Mouse (Mus musculus): ENCODE data around the gene Slc22a14.

The Slc22a14 gene

DNA sequence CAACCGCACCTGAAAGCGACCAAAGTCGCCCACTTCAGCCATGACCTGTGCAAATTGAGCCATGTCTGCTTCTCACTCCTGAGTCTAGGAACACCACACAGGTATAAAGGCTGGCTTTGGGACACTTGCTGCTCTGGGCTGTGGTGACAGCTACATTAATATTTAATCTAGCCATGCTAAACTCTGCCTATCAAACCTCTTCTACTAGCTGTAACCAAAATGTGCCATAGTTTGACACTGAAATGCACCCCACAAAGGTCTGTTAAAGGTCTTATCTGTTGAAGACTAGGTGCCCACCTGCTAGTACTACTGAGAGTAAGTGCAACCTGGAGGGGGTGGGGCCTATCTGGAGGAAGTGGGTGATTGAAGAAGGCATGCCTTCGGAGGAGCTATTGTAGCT, 156.4 kb downstream of the Slc22a14 start, which contains the start of gene Slc22a13:
Gene Slc22a13 (minus strand): TSS at position 101 of the 400 bp plus-strand sequence.
- in situ Hi-C loops (cut with MboI; ENCODE audit: low sequenced_read_pairs), result no loop called here

DNA sequence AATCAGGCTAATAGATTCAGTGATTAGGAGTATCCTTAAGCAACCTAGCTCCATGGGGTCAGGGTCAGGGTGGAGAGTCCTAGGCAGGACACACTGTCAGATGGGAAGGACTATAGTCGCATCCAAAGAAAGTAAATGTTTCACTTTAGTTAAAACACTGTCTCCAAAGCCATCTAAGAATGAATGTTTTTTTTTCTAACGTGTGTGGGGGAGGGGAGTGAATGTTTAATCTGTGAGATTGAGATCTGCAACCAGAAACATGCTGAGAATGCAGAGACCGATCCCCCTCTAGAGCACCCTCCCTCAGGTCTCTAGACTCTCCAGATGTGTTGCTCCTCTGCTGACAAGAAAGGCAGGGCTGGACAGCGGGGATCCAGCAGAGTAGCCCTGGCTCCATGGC, 158.2 kb downstream of the Slc22a14 start:
- in situ Hi-C loops (cut with MboI; ENCODE audit: low sequenced_read_pairs), result no loop called here

DNA sequence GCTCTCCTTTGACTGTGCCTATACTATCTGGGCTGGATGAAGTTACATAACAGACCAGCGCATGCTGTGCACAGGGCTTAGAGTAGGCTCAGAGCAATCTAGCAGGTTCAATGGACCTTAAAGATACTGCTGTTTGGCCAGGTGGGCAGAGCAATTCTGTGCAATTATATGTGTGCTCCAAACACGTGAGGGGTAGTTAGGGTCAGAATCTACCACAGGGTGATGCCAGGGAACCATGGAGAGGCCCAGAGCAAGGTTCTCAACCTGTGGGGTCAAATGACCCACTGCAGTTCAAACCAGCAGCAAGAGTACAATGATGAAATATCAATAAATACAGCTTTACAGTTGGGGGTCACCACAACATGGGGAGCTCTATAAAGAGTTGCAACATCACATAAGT, 158.7 kb downstream of the Slc22a14 start:
- in situ Hi-C loops (cut with MboI; ENCODE audit: low sequenced_read_pairs), result no loop called here

DNA sequence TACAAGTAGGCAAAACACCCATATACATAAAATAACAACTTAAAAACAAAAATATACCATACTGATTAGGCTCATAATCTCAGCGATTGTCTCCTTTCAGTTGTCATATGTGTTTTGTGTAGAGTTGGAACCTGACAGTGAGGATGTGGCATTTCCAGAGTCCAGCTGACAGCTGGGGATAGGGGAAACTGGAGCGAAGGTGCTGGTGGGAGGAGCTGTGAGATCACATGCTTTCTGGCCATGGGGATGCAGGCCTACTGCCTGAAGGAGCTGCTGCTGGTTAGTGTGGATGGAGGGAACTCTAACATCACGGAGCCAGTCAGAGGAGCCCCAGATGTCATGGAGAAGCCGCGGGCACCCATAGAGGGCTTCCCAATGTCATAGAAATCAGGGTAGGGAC, 159.6 kb downstream of the Slc22a14 start:
- in situ Hi-C loops (cut with MboI; ENCODE audit: low sequenced_read_pairs), result no loop called here

DNA sequence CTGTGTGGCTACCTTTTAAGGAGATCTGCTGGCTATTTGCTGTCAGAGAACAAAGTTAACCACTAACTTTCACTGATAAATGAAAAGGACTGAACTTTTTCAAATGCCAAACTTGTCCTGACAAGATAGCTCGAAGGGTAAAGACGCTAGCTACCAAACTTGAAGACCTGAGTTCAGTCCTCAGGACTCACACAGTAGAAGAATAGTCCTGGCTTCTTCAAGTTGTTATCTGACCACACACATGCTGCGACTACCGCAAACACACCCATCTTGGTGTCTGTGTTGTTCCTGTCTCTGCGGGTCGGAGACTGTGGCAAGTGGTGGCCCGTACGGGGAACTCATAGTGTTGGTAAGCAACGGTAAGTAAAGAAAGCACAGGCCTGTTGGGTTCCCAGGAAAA, 161.7 kb downstream of the Slc22a14 start:
- in situ Hi-C loops (cut with MboI; ENCODE audit: low sequenced_read_pairs), result no loop called here

DNA sequence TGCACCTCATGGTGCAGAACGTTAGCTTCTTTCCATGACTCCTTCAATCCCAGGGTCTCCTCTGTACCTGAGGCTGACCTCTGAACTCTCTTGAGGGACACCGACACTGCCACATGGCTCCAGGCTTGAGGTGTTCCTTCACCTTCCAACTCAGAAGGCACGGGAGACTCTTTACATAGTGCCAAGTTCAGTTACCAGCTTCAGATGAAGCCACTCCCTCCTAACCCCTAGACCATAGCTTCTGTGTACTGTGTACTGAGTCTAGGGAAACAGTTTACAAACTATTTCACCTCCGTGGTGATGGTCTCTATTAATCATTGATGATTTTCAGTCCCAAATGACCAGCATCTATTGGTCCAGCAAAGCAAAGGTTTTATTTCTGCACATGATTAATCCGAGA, 163.7 kb downstream of the Slc22a14 start:
- in situ Hi-C loops (cut with MboI; ENCODE audit: low sequenced_read_pairs), result no loop called here

DNA sequence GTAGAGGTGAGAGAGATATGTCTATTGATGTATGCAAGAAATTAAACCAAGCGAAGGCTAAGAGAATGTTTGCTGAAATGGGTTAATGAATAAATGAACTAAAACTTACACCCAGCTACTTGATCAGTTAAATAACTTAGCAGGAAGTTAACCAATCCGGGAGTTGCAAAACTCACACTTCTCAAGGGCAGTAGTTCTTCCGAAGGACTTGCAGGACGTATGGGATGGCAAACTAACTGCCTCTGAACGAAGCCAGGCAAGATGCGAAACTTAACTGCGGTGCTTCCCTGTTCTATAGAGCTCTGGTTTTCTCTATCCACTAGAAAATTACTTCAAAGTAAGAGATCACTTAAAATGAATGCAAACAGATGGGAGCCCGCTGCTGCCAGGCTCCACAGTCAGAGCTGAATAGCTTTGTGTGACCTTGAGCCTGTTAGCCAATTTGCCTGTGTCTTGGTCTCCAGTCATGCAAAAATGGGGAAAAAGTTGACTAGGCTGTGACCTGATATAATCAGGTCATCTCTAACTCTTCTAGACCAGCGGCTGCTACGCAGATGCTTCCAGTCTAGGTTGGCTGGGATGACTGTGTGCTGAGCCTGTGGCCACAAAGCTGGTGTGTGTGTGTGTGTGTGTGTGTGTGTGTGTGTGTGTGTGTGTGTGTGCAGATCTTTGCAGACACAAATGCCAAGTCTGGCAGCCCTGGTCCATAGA, 166.0 kb downstream of the Slc22a14 start:
- in situ Hi-C loops (cut with MboI; ENCODE audit: low sequenced_read_pairs), result no loop called here

DNA sequence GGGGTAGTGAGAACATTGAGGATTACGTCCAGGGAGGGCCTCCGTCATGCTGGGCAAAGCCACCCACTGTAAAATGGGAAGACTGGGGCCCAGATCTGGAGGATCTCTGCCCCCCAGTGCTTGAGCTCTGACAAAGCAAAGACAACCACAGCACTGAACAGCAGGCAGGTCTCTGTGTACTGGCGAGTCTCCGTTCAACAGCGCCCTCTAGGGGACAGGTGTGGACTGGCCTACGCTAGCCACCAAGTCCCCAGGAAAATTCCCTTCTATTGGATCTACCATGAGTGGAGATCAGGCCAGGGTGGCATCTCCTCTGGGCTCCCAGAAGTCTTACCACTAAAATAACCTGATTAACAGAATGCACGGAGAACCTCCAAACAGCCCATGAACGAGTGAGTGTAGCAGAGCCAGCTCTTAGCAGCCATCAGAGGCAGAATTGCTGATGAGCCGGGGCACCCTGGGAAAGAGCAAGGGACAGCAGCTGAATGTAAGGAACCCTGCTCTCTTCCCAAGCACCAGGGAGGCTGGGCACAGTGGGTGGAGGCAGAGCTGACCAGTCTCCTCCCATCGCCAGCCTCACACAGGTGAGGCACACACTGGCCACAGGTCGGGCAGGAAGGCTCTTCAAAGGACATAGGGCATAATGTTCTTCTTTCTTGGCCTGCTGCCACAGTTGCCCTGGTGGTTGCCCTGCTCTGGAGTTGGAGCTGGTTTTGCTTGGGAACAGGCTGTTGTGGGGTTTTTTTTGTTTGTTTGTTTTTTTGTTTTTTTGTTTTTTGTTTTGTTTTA, 173.0 kb downstream of the Slc22a14 start:
- in situ Hi-C loops (cut with MboI; ENCODE audit: low sequenced_read_pairs), result no loop called here

DNA sequence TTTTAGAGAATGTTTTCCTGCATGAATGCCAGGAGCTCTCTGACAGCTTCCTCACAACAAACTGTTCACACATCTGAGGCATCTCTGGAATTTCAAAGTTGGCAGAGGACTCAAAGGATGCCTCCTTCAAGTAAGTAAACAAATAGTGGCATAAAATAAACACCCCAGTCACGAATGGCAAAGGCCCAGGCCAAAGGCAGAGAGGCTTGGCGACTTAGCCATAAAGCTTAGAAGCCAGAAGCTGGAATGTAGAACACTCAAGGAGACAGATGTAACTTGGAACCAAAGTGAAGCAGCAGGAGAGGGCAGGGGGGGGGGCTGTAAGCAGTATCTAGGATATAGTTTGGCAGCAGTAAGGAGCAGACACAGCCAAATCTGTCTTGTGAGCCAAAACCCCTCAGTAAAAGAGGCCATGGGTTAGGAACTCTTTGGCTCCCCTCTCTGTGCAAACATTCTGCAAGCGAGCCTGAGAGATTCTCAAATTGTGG, 184.1 kb downstream of the Slc22a14 start:
- in situ Hi-C loops (cut with MboI; ENCODE audit: low sequenced_read_pairs), result no loop called here

DNA sequence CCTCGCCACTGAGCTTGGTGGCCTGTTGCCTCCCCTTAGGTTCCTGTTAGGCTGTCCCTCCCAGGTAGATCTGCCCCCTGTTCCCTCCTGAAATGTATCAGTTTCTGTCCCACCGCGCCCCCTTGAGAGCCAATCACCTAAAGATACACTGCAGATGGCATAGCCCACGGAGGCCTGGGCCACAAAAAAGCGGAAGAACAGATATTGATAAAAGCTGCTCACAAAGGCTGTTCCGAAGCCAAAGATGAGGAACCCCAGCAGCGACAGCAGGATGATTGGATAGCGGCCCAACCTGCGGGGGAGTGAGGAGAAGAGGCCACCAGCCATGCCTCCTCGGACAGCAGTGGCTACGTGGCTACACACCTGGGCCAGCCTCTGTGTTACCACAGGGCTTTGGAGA, 186.1 kb downstream of the Slc22a14 start:
- in situ Hi-C loops (cut with MboI; ENCODE audit: low sequenced_read_pairs), result no loop called here

DNA sequence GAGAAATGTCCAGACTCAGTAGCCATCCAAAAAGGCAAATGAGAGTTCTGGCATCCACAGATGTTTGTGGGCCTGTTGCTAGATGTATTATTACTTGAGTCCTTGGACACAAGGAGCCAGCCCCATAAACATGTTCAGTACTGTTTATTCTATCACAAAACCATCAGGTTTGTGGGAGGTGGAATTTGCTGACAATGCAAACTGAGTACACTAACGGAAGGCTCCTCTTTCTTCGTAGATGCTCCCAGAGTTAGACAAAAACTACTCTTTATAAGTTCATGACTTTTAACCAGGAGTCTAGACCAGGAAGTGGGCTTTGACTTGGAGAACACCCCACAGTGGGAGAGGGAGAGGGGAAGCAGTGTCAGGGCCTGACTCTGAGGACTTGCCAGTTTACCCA, 197.7 kb downstream of the Slc22a14 start:
- in situ Hi-C loops (cut with MboI; ENCODE audit: low sequenced_read_pairs), result no loop called here

DNA sequence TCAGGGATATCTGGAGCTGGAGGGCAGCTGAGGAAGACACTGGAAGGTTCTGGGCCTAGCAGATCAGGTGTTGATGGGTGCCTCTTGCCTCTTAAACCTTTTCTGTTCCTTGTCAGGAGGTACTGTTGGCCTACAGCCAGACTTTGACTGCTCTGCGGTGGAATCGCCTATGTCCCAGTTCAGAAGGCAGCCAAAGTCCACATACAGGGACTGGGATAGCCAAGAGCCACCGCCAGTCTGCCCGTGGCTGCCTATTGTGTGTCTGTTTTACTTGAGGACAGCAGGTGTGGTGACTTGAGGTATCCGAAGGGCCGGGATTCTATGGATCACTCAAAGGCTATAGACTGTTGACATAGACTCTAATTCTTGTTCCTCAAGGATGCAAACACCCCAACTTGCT, 199.8 kb downstream of the Slc22a14 start:
- in situ Hi-C loops (cut with MboI; ENCODE audit: low sequenced_read_pairs), result no loop called here

DNA sequence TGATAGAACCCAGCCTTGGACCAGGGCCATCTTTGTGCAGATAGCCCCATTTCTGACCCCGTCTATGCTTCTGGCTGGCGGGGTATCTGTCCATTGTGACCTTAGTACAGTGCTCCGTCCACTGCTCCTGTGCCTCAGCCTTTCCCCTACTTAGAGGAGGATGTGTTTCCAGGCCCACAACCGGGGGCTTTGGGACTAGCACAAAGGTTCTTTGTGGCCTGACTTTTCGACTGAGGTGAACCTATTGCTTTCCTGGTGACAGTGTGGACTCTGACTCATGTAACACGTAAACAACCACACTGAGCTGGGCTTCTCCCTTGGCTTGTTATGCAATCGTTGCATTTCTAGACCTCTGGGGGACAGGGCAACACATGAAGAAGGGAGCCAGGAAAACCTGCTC, 200.6 kb downstream of the Slc22a14 start:
- in situ Hi-C loops (cut with MboI; ENCODE audit: low sequenced_read_pairs), result no loop called here

DNA sequence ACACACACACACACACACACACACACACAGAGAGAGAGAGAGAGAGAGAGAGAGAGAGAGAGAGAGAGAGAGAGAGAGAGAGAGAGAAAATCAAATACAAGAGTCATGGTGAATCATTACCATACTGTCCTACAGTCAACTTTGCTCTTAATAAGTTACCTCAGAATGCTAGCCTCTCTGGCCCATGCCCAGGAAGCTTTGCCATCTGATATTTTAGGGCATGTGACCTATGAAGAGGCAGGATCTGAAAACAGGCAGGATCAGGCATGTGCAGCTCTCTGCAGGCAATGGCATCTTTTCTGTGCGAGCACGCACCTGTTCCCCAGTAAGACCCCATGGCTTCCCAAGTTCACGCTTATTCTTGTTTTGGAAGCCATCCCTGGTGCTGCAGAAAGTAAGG, 204.7 kb downstream of the Slc22a14 start:
- in situ Hi-C loops (cut with MboI; ENCODE audit: low sequenced_read_pairs), result no loop called here

DNA sequence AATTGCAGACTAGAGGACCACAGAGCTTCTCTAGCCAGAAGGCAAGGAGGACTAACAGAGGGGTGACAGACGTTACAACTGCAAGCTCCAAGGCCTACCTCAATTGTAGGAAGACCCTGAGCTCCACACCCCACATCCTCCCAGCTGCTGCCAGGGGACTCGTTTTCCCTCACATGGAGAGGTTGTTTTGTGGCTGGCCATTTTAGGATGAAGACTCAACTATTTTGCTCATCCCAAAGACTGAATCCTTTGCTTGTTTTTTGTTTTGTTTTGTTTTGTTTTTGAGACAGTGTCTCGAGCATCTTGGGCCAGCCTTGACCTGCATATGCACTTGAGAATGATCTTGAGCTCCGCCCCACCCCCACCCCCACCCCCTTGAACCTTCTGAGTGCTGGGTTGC, 206.5 kb downstream of the Slc22a14 start, which contains the start of gene Gm47289:
Gene Gm47289 (plus strand): TSS at position 301 of the 400 bp plus-strand sequence.
- in situ Hi-C loops (cut with MboI; ENCODE audit: low sequenced_read_pairs), result no loop called here

DNA sequence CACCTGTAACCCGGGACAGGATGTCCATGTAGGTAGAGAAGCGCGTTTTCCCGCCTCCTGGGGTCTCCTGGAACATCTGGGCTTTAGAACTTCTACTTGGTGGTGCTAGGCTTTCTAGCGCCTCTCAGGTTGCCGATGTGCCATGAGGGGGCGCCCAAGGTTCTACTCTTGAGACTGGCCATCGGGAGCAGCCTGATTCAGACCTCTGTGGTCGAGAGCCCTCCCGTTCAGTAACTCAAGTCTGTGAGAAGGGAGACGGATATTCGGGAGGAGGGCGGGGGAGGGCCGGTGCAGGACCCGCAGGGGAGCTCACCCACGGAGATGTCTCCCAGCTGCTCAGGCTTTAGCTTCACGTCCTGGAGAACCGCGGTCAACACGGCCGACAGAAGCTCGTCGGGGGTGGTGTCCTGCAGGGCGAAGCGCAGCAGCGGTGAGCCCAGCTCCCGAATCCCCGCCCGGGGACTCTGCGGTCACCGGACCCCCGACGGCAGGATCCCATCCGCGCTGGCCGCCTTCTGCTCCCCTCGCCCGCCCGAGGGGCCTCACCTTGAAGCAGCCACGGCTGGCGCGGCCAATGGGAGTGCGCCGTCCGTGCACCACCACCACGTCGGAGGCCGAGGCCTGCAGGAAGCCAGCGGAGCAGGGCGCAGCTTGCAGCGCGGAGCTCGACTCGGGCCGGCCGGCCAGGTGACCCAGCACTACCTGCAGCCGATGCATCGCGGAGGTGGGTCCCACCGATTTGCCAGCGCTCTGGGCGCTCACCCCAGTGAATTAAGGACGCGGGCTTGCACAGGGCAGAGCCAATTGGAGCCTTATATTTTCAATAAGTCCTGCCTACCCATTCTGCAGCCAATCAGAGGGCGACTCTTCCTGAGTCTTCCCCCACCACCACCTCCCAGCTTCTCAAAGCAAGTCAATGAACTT, 208.8 kb downstream of the Slc22a14 start, which contains the start of gene Acaa1b:
Gene Acaa1b (minus strand): TSS at position 816 of the 924 bp plus-strand sequence.
- in situ Hi-C loops (cut with MboI; ENCODE audit: low sequenced_read_pairs), result no loop called here

DNA sequence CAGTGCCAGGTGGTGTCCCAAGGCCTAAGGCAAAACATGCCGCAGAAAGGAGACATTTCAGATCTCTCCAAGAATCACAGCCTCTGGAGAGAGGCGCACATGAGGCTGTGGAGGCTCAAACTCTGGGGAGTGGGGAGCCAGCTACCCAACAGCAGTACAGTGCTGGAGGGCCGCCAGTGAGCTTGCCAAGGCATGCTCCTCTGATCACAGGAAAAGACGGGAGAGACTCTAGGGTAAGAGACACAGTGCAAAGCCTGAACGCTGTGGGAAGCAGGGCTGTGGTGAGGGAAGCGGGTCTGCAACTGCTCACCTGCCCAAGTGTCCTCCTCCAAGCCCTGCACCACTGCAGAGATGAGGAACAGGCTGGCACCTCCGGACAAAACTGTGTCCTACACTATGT, 209.5 kb downstream of the Slc22a14 start:
- in situ Hi-C loops (cut with MboI; ENCODE audit: low sequenced_read_pairs), result no loop called here

DNA sequence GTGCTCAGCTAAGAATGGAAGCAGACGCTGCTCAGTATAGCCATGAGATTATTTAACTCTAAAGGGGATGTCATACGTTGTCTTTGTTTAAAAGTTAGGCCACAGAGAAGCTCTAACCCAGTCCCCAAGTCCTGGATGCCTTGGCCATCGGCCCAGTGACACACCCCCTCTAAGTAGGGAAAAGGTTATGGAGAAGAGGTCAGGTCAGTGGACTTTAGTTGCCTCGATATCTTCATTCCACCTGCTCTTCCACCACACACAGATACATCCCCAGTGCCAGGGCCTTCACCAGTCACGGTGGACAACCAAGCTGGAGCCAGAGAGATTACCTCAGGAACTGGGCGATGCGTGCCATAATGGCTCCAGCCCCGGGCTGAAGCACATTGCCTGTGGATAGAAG, 209.9 kb downstream of the Slc22a14 start:
- in situ Hi-C loops (cut with MboI; ENCODE audit: low sequenced_read_pairs), result no loop called here

DNA sequence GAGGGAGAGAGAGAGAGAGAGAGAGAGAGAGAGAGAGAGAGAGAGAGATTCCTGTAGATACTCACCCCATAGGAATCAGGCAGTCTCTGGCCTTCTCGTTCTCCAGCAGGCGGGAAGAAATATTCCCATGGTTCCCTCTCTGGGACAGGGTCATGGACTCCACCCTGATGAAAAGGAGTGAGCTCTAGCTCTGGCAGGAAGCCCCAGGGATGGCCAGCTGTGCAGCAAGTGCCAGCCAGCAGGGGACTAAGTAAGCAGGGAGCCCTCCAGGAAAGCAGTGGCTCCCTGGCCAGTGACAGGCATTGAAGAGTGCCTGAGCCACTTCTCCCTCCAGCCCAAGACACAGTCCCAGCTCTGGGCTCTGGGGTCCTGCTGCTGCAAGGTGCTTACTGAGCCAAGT, 213.6 kb downstream of the Slc22a14 start:
- in situ Hi-C loops (cut with MboI; ENCODE audit: low sequenced_read_pairs), result no loop called here

DNA sequence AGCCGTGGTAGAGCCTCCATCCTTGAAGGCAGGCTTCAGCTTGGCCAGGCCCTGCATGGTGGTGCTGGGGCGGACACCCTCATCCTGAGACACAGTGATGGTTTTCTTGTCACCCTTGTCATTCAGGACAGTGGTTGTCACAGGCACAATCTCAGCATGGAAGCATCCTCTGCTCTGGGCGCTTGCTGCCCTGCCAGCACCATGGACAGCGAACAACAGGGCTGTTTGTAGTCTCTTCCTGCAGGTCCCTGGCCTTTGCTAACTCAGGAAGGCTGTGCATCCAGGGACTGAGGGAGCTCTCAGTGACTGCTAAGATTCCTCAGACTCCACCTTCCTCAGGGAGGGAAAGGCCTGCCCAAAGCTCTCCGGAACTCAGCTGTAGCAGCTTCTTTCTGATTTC, 215.8 kb downstream of the Slc22a14 start:
- in situ Hi-C loops (cut with MboI; ENCODE audit: low sequenced_read_pairs), result no loop called here
